ENCODE assay signal across 8 mouse cellular contexts in genomic region chr5:25067122-25067521, GRCm38 (mm10). TPM values are rescaled to one million over a fixed set of nuclear protein-coding genes. Genes with fewer than 3 reads are reported as not detected.
DNase-seq lines count a peak whose midpoint lies in the region; ATAC-seq and TF ChIP-seq lines count a peak whose summit lies in the region.

No protein-coding gene starts in this region.

- no peaks in the 10 kb centered on the region for H3K27me3 ChIP-seq in embryonic facial prominence, embryonic 14.5 days (replicated peaks; ENCODE audit: control insufficient read depth, insufficient read depth, low read length)
- H3K27me3 ChIP-seq in embryonic facial prominence, embryonic 10.5 days (replicated peaks; ENCODE audit: low read depth, poor library complexity, severe bottlenecking): no peaks in the 10 kb centered on the region
- no peaks in the 10 kb centered on the region for H3K27me3 ChIP-seq in lung, postnatal 0 days (replicated peaks; ENCODE audit: insufficient read depth, low read length)

- WGBS in embryonic facial prominence, embryonic 14.5 days: 38% methylated on average over 6 of the region's 6 CpGs
- WGBS in embryonic facial prominence, embryonic 10.5 days: 51% methylated on average over 6 of the region's 6 CpGs
- 8% methylated on average over 6 of the region's 6 CpGs for WGBS in lung, postnatal 0 days

- no peak for ATAC-seq in embryonic facial prominence, embryonic 14.5 days (ENCODE audit: low read depth)
- peak; percentile 61 for ATAC-seq in lung, postnatal 0 days
- no peak for ATAC-seq in megakaryocyte, adult 5-6 weeks (ENCODE audit: poor library complexity, severe bottlenecking)

- no peaks in the 10 kb centered on the region for H3K36me3 ChIP-seq in embryonic facial prominence, embryonic 14.5 days (ENCODE audit: control insufficient read depth, insufficient read depth, low read length)
- no peaks in the 10 kb centered on the region for H3K36me3 ChIP-seq in embryonic facial prominence, embryonic 10.5 days (replicated peaks)
- no peaks in the 10 kb centered on the region for H3K36me3 ChIP-seq in lung, postnatal 0 days (ENCODE audit: insufficient read depth, low read length)

- no peak; the same call in 1 of the 2 replicates for TF ChIP-seq EP300 in lung, postnatal 0 days (IDR thresholded peaks at IDR 0.05)

- peak overlapping the region; percentile 7; the same call in 1 of the 2 replicates for H3K27ac ChIP-seq in embryonic facial prominence, embryonic 14.5 days (replicated peaks; ENCODE audit: low read depth, low read length)
- H3K27ac ChIP-seq in embryonic facial prominence, embryonic 10.5 days (replicated peaks): no peak overlapping the region
- peak overlapping the region; percentile 87 for H3K27ac ChIP-seq in lung, postnatal 0 days (ENCODE audit: low read length)

- H3K9ac ChIP-seq in embryonic facial prominence, embryonic 14.5 days (ENCODE audit: low read depth, low read length): no peak overlapping the region
- no peak overlapping the region for H3K9ac ChIP-seq in lung, postnatal 0 days (replicated peaks; ENCODE audit: low read depth)

- no peak overlapping the region for H3K4me2 ChIP-seq in embryonic facial prominence, embryonic 14.5 days (ENCODE audit: low read depth, low read length)
- H3K4me2 ChIP-seq in lung, postnatal 0 days (replicated peaks; ENCODE audit: low read depth, low read length): no peak overlapping the region

- H3K9me3 ChIP-seq in embryonic facial prominence, embryonic 14.5 days (ENCODE audit: control insufficient read depth, low read length): no peaks in the 10 kb centered on the region
- no peaks in the 10 kb centered on the region for H3K9me3 ChIP-seq in embryonic facial prominence, embryonic 10.5 days
- no peaks in the 10 kb centered on the region for H3K9me3 ChIP-seq in lung, postnatal 0 days (ENCODE audit: low read length)

- H3K4me3 ChIP-seq in embryonic facial prominence, embryonic 14.5 days (ENCODE audit: low read depth, low read length): no peak overlapping the region
- no peak overlapping the region for H3K4me3 ChIP-seq in embryonic facial prominence, embryonic 10.5 days
- no peak overlapping the region for H3K4me3 ChIP-seq in lung, postnatal 0 days (ENCODE audit: low read depth, low read length)

- no peaks in the 10 kb centered on the region for H3K4me1 ChIP-seq in embryonic facial prominence, embryonic 14.5 days (ENCODE audit: control insufficient read depth, insufficient read depth, low read length)
- H3K4me1 ChIP-seq in embryonic facial prominence, embryonic 10.5 days: peaks cover 37% of the 10 kb centered on the region
- H3K4me1 ChIP-seq in lung, postnatal 0 days (ENCODE audit: insufficient read depth, low read depth, low read length): peaks cover 40% of the 10 kb centered on the region

- DNase-seq in embryonic facial prominence, embryonic 14.5 days (ENCODE audit: low spot score): peak; percentile 41
- DNase-seq in embryonic facial prominence, embryonic 10.5 days (ENCODE audit: low spot score): no peak
- peak; percentile 38 for DNase-seq in testis, postnatal 14 days (ENCODE audit: low spot score)
- DNase-seq in testis, postnatal 10 days (ENCODE audit: low spot score): no peak
- peak; percentile 83 for DNase-seq in kidney, adult 11 months
- DNase-seq in lung, postnatal 0 days (ENCODE audit: low spot score): peak; percentile 82
- DNase-seq in embryo, embryonic 10 days (ENCODE audit: low spot score): no peak

- TF ChIP-seq CTCF in lung, postnatal 0 days (IDR thresholded peaks at IDR 0.05): no peak

RNA-seq across cellular contexts. Expression of gene Prkag2, which starts 33.3 kb away (rescaled TPM):
- 24.4 and 28.2 TPM in 2 replicates for polyA plus RNA-seq in embryonic facial prominence, embryonic 14.5 days (2014; fragmentation: Nextera tagmentation; extraction: Ambion mirVana)
- polyA plus RNA-seq in embryonic facial prominence, embryonic 10.5 days (2016; fragmentation: Nextera tagmentation; extraction: Ambion mirVana): 38.2 and 39.5 TPM in 2 replicates
- polyA plus RNA-seq in lung, postnatal 0 days (2015; fragmentation: Nextera tagmentation; extraction: Ambion mirVana): 16.2 and 17.0 TPM in 2 replicates
- 37.2 and 46.0 TPM in 2 replicates for total RNA-seq in megakaryocyte, adult 5-6 weeks (2015)
- 45.6 and 48.1 TPM in 2 replicates for total RNA-seq in megakaryocyte, adult 5-6 weeks (2017)

Comparison
In these comparisons a context has a peak if more than half of its experiments do, and no peak if none do; other contexts are left out.
1. DNase-seq: peak in embryonic facial prominence, embryonic 14.5 days (single experiment), testis, postnatal 14 days (single experiment), kidney, adult 11 months (single experiment) and lung, postnatal 0 days (single experiment); none in embryonic facial prominence, embryonic 10.5 days (single experiment), testis, postnatal 10 days (single experiment) and embryo, embryonic 10 days (single experiment).